Mouse (Mus musculus) intestine, postnatal 0 days (tissue): Measurements from ENCODE around the gene Heatr6. TPM values are rescaled to one million over a fixed set of nuclear protein-coding genes. Genes with fewer than 3 reads are reported as not detected.
A peak's percentile ranks its signal among the peaks of the same experiment; 100 is the strongest.

Experiments
- ATAC-seq: fragments of 200-750 bp; cut with Nextera tagmentation; 2 replicates; pipeline ENCODE4 v1.8.0; 2017; ENCODE audit warnings: mild to moderate bottlenecking, moderate TSS enrichment, moderate library complexity
- H3K27ac ChIP-seq: fragments of 300-500 bp; sonication (generic); 2 replicates; pipeline ENCODE4 v1.5.1; 2014; ENCODE audit warnings: mild to moderate bottlenecking, low read depth, low read length, moderate library complexity
- H3K27me3 ChIP-seq: fragments of 300-500 bp; sonication (generic); replicated peaks from 2 replicates; pipeline ENCODE4 v1.6.1; 2014; ENCODE audit warnings: low read length, mixed read lengths; ENCODE audit not compliant: control insufficient read depth, insufficient read depth
- H3K36me3 ChIP-seq: fragments of 300-500 bp; sonication (generic); 2 replicates; pipeline ENCODE4 v1.6.1; 2014; ENCODE audit warnings: mild to moderate bottlenecking, moderate library complexity; ENCODE audit not compliant: control insufficient read depth, insufficient read depth
- H3K4me1 ChIP-seq: fragments of 300-500 bp; sonication (generic); replicated peaks from 2 replicates; pipeline ENCODE4 v1.6.1; 2014; ENCODE audit warnings: antibody characterized with exemption, low read length, mixed read lengths; ENCODE audit not compliant: control insufficient read depth, insufficient read depth
- H3K4me2 ChIP-seq: fragments of 300-500 bp; sonication (generic); replicated peaks from 2 replicates; pipeline ENCODE4 v1.6.1; 2014; ENCODE audit warnings: low read depth, mild to moderate bottlenecking, moderate library complexity
- H3K4me3 ChIP-seq: fragments of 300-500 bp; sonication (generic); 2 replicates; pipeline ENCODE4 v1.5.1; 2014; ENCODE audit warnings: low read depth, low read length
- H3K9ac ChIP-seq: fragments of 300-500 bp; sonication (generic); 2 replicates; pipeline ENCODE4 v1.6.1; 2014; ENCODE audit warnings: mild to moderate bottlenecking, low read depth, low read length
- H3K9me3 ChIP-seq: fragments of 300-500 bp; sonication (generic); 2 replicates; pipeline ENCODE4 v1.6.1; 2016; ENCODE audit warnings: mixed run types; ENCODE audit not compliant: control insufficient read depth
- CTCF ChIP-seq: sonication (generic); IDR thresholded peaks from 2 replicates; pipeline ENCODE4 v1.5.1; 2016; ENCODE audit warnings: low read depth, mild to moderate bottlenecking, control low read depth, antibody characterized with exemption, moderate library complexity
- WGBS: fragments of 180-500 bp; shearing (Covaris S2); extraction: QIAGEN DNeasy Blood & Tissue Kit; methylation state at CpG from one replicate; pipeline ENCODE4 v1.1.7; 2014; 5-methylcytosine and 5-hydroxymethylcytosine counted together
- polyA plus RNA-seq: library from polyadenylated mRNA; unstranded; fragments of >200 nt; fragmentation: Nextera tagmentation; extraction: Ambion mirVana; gene quantifications from 2 replicates; pipeline ENCODE4 v1.2.1, GENCODE M21; 2015

The Heatr6 gene
- polyA plus RNA-seq, 1 experiment from 2014 or later = 7.7 TPM

DNA sequence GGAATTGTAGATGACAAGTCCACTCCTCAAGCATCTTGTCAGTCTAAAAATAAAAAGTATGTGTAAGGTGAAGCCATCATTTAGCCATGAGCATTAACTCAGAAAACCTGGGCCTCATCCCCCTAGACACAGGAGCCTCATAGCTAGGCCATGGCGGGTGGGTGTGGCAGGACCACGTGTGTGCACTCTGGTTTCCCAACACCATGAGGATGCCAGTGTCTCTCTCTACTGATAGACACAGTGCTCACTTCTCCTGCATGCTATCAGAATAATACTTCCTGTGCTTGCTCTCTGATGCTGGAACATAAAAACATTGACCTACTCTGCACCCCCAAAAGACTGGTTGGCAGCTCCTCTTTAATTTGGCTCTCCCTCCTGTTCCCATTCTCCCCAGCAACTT is 17.6 kb upstream of the Heatr6 start:
- no peak overlapping the region for H3K27ac ChIP-seq
- no peaks in the 10 kb centered on the region for H3K9me3 ChIP-seq
- H3K27me3 ChIP-seq = no peaks in the 10 kb centered on the region
- WGBS = 63% methylated on average over 2 of the region's 2 CpGs
- H3K36me3 ChIP-seq = no peaks in the 10 kb centered on the region
- H3K4me2 ChIP-seq = no peak overlapping the region
- H3K4me3 ChIP-seq = no peak overlapping the region
- H3K4me1 ChIP-seq = no peaks in the 10 kb centered on the region
- no peak overlapping the region for H3K9ac ChIP-seq
- TF ChIP-seq CTCF = no peak
- no peak for ATAC-seq

DNA sequence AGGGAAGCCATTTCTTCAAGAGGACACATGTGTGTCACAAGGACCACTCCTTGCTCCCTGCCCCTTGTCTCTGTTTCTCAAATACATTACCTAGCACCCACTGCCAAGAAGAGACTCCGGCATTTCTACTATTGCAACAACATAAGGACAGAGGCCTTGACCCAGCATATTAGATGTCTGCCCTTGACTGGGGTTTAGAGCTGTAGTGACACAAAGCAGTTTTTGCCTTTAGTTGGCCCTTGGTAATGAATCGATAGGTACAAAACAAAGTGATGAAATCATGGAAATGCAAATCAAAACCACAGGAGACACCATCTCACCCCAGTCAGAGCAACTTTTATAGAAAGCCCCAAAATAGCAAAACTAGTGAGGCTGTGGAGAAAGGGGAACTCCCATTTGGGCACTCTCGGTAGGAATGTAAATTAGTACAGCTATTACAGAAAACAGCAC is 16.4 kb upstream of the Heatr6 start:
- H3K9ac ChIP-seq = no peak overlapping the region
- no peaks in the 10 kb centered on the region for H3K27me3 ChIP-seq
- 78% methylated on average over 3 of the region's 3 CpGs for WGBS
- no peak overlapping the region for H3K4me2 ChIP-seq
- H3K9me3 ChIP-seq = no peaks in the 10 kb centered on the region
- no peaks in the 10 kb centered on the region for H3K4me1 ChIP-seq
- no peak overlapping the region for H3K4me3 ChIP-seq
- no peaks in the 10 kb centered on the region for H3K36me3 ChIP-seq
- no peak overlapping the region for H3K27ac ChIP-seq
- TF ChIP-seq CTCF = no peak
- no peak for ATAC-seq

DNA sequence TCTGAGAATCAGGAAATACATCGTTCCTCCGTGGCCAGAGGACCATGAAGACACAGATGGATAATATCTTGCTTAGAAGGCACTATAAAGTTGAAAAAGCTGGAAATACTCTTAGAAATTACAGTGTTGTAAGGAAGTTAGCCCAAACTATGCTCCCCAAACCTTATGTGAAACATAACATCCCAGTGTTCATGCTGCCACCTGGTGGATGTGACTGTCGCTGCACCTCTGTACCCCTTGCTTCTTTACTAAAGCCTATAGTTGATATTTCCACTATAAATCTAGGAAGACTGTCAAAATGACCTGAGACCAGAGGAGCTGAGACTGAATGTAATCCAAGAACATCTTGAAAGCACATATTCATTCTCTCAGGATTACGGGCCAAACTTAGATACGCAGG is 14.3 kb upstream of the Heatr6 start:
- Histone ChIP-seq H3K4me2 (no peak overlapping the region), H3K9me3 (no peaks in the 10 kb centered on the region), H3K27me3 (no peaks in the 10 kb centered on the region), H3K4me3 (no peak overlapping the region), H3K36me3 (no peaks in the 10 kb centered on the region), H3K9ac (no peak overlapping the region), H3K4me1 (no peaks in the 10 kb centered on the region), H3K27ac (no peak overlapping the region)
- TF ChIP-seq CTCF = peak; percentile 93
- 22% methylated on average over 5 of the region's 5 CpGs for WGBS
- no peak for ATAC-seq

DNA sequence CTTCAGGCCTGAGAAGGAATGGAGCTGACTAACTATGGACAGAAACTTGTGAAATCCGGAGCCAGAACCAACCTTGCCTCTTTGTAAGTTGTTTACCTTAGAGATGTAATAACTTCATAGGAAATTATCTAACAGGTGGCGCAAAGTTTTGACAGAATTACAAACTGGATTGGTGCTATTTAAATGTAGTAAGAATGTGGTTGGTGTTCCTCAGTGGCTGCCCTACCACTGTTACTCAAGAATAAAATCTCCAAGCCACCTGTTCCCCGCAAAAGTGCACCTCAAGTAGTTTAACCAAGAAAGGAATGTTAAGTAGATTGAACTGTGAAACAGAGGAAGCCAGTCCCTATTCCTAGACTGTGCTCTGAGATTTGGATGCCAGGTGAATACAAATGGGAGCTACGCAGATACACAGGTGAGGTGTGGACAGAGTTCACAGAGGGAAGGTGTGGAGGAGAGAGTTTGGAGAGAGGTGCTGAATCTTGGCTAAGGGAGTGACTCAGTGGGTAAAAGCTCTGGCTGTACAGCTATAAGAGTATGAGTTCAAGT is 13.0 kb upstream of the Heatr6 start:
- H3K4me2 ChIP-seq = no peak overlapping the region
- no peak overlapping the region for H3K27ac ChIP-seq
- no peak overlapping the region for H3K9ac ChIP-seq
- H3K4me1 ChIP-seq = no peaks in the 10 kb centered on the region
- H3K9me3 ChIP-seq = no peaks in the 10 kb centered on the region
- no peak for TF ChIP-seq CTCF
- H3K4me3 ChIP-seq = no peak overlapping the region
- no peak for ATAC-seq
- 79% methylated on average over 4 of the region's 4 CpGs for WGBS
- no peaks in the 10 kb centered on the region for H3K27me3 ChIP-seq
- no peaks in the 10 kb centered on the region for H3K36me3 ChIP-seq

DNA sequence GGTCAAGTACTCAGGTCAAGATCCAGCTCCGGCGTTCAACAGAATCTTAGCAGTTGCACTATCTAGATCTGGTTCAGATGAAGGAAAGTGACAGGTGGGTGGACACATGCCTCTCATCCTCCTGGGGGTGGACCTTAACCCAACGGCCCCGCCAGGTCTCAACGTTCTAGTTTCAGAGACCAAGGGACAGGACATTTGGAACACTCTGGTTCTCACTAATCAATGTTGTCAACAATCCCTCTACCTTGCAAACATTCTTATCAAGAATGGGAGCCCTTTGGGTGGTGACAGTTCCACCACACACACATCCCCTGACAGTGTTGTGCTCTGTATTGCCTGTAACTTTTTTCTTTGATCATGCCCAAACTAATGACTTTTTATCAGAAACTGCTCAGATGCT is 11.7 kb upstream of the Heatr6 start:
- no peak overlapping the region for H3K4me3 ChIP-seq
- no peaks in the 10 kb centered on the region for H3K36me3 ChIP-seq
- ATAC-seq = no peak
- no peak overlapping the region for H3K27ac ChIP-seq
- WGBS = 56% methylated on average over 5 of the region's 5 CpGs
- no peak overlapping the region for H3K4me2 ChIP-seq
- H3K27me3 ChIP-seq = no peaks in the 10 kb centered on the region
- TF ChIP-seq CTCF = no peak
- H3K9ac ChIP-seq = no peak overlapping the region
- no peaks in the 10 kb centered on the region for H3K9me3 ChIP-seq
- no peaks in the 10 kb centered on the region for H3K4me1 ChIP-seq

DNA sequence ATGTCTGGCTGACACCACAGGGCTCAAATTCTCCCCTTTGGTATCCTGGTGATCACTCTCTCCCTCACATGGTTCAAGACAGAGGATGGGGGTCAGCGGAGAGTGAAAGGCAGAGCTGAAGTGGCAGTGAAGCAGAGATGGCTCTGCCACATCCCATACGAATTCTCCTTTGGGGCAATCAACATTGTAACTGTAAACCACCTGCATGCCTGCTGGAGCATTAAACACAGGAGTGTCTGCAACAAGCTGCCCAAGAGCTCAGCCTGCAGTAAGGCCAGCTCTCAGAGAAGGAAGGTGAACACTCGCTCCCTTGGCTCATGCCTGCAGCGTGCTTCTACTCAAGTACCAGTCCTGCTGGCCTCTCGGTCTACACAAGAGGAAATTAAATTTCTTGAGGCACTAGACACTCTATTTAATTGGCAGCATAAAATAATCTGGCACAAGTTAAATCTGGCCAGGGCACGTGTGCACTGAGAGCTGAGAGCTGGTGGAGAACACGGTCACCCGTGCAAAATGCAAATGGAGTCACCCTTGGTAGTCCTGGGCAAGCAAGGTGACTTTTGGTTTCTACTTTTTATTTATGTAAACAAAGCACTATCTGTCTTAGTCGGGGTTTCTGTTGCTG is 10.7 kb upstream of the Heatr6 start:
- Histone ChIP-seq H3K36me3 (no peaks in the 10 kb centered on the region), H3K4me2 (no peak overlapping the region), H3K9ac (no peak overlapping the region), H3K4me1 (no peaks in the 10 kb centered on the region), H3K27ac (no peak overlapping the region), H3K27me3 (no peaks in the 10 kb centered on the region), H3K4me3 (no peak overlapping the region), H3K9me3 (no peaks in the 10 kb centered on the region)
- ATAC-seq = no peak
- WGBS = 69% methylated on average over 9 of the region's 9 CpGs
- no peak for TF ChIP-seq CTCF
